Mouse (Mus musculus) lung, adult 18-20 months (tissue): Measurements from ENCODE around the gene Gm15557.

Source experiments
- DNase-seq, 2 experiments: peaks; one replicate each; pipeline ENCODE4 v3.0.0; 2022; ENCODE audit warnings: mixed read lengths in 2 of 2

The Gm15557 gene

GRCm38 (mm10) chr2:155952006-155952405 is 11.5 kb downstream of the Gm15557 start:
- DNase-seq = peak; percentile 67 to 71

DNA sequence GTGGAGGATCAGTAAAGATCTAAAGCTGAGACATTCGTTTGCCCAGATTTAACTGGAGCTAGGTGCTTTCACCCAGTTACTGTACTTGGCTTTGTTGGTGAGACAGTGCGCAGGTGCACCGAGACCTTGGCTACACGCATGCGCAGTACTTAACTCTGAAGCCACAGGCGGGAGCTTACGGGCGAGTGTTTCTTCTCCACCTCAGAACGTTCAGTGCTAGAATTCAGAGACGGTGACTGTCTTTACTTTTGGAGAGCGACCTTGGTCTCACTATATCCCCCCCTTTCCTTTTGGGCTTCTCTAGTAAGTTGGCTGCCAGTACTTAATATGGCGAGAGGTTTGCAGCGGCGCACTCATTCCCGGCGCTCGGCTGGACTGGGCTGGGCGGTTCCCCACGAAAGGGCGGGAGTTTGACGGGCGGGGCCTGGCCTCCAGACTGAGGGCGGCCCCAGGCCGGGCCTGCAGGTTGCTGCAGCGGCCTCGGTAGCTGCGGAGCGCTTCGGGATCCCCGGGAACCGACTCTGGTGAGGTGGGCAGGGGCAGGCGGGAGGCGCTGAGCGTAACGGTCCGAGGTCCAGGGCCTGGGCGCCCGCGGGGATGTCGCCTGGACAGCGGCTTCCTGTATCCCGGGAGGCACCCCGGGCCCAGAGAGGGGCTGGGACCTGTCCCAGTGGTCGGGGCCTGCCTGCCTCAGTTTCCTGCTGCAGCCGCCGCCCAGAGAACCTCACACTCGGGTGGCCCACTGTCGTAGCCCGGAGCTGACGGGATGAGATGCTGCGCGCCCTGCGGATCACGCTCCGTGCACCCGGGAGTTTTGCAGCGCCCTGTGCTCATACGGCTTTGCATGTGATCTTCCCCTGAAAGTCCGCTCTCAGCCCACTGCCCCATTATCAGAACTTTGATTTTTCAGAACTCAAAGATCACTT is 15.9 kb downstream of the Gm15557 start, which contains the start of gene Cep250:
Gene Cep250, plus strand, starts transcription at position 325 of the 926 bp plus-strand sequence.
- peak; percentile 92 to 94 for DNase-seq

DNA sequence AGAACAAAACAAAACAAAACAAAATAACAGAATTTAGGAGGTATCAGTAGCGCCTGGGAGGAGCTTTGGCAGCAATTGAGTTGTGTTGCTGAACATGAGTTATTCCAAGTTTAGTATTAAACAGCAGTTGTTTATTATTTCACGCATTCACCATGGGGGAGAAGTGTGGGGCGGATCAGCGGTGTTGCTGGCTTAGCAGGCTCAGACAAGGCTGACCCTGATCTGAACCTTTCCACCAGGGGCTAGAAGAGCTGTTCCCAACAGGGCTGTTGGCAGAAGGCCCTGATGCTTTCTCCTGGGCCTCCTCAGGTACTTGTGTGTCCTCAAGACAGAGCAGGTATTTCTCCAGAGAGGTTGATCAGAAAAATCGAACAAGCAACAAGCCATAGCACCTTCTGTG is 19.5 kb downstream of the Gm15557 start:
- DNase-seq = no peak

DNA sequence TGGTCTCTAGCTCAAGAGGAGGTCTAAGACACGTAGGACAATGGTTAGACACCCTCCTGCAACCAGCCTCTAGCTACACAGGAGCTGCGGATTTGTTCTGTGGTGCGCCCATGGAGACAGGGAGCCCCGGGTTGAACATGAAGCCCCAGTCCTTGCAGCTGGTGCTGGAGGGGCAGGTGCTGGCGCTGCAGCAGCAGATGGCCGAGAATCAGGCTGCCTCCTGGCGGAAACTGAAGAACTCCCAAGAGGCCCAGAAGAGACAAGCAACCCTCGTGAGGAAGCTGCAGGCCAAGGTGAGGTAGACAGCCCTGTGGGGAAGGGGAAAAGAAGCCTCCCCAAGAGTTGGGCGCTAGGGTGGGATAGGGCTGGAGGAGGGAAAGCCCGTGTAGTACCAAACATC is 21.3 kb downstream of the Gm15557 start:
- DNase-seq = no peak

- no peak for DNase-seq
Observed at GRCm38 (mm10) chr2:155962991-155963390, 22.5 kb downstream of the Gm15557 start.

GRCm38 (mm10) chr2:155973348-155973747 is 32.8 kb downstream of the Gm15557 start:
- DNase-seq = no peak

DNA sequence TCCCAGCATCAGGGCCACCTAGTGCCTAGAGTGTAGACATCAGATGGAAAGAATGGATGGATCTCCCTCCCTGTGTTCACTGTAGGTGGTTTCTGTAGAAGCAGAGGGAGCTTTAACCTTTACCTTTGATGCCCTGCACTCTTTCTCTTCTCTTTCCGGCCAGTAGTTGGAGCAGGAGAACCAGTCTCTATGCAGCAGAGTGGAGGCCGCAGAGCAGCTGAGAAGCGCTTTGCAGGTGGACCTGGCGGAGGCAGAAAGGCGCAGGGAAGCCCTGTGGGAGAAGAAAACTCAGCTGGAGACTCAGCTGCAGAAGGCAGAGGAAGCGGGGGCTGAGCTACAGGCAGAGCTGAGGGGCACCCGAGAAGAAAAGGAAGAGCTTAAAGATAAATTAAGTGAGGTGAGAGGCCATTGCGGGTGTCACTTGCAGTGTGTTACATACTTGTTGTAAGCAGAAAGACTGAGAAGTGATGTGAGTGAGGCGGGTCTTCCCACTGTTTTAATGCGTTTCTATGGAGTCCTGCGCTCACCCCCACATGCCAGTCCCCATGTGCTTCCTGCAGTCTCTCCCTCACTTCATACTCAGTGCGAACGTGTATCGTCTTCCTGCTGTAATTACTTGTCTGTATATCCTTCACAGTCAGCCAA is 33.7 kb downstream of the Gm15557 start:
- no peak for DNase-seq

DNA sequence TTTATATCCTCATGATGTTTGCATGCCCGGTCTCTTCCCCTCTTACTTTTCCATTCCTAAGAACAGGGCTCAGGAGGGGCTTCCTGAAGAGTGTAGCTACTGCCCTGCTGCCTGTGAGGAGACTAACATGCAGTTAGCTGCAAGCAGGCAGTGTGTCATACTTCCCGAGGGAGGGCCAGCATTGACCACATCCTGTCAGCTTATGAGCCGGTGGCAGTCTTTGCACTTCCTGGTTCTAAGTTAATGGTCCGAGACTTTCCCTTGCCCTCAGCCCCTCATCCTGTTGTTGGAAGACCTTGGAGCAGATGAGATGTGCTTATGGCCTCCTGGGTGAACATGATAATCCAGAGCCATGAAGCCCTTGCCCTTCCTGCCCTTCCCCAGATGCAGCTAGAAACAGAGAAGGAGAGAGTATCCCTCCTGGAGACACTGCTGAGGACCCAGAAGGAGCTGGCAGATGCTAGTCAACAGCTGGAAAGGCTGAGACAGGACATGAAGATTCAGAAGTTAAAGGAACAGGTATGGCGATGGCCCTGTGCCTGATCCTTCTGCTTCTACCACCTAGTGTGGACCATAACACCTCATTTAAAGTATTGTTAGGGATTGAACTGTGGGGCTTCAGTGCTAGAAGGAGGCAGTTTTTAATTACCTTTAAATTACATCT is 38.9 kb downstream of the Gm15557 start:
- DNase-seq = peak; percentile 40 to 43

DNA sequence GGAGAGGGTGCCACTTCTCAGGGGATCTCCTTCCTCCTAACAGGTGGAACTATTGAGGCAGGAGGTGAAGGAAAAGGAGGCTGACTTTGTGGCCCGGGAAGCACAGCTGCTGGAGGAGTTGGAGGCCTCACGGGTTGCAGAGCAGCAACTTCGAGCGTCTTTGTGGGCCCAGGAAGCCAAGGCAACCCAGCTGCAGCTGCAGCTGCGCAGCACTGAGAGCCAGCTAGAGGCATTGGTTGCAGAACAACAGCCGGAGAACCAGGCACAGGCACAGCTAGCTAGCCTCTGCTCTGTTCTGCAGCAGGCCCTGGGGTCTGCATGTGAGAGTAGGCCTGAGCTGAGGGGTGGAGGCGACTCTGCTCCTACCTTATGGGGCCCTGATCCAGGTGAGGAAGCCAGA is 45.2 kb downstream of the Gm15557 start:
- DNase-seq = no peak

- no peak for DNase-seq
Observed at GRCm38 (mm10) chr2:155987131-155987530, 46.6 kb downstream of the Gm15557 start.

DNA sequence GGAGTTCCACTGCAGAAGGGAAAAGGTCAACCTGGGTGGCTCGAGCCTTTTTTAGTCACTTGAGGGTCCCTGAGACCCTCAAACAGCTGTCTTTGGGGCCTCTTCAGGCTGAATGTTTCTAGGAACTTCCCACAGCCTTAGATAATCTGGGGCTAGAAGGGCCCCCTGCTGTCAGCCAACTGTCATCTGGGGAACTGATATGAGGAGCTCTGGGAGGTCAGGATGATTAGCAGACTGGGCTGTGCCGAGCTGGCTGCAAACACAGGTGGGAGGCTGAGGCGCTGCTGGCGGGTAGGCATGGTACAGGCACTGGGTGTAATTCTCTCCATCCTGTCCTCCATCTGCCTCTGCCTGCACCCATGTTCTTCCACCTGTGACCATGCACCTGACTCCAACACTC is 48.6 kb downstream of the Gm15557 start:
- no peak for DNase-seq

DNA sequence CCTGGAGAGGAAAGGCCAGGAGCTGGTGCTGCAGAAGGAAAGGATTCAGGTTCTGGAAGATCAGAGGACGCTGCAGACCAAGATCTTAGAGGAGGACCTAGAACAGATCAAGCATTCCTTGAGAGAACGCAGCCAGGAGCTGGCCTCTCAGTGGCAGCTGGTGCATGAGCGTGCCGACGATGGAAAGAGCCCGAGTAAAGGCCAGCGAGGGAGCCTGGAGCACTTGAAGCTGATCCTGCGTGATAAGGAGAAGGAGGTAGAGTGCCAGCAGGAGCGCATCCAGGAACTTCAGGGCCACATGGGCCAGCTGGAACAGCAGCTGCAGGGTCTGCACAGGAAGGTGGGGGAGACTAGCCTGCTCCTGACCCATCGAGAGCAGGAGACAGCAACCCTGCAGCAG is 50.6 kb downstream of the Gm15557 start:
- DNase-seq = no peak

GRCm38 (mm10) chr2:155991863-155992321 is 51.4 kb downstream of the Gm15557 start:
- peak; percentile 74 to 81 for DNase-seq
